ENCODE assay signal across 8 mouse cellular contexts in genomic region chr13:69118743-69119142, GRCm38 (mm10).
DNase-seq lines count a peak whose midpoint lies in the region; ATAC-seq and TF ChIP-seq lines count a peak whose summit lies in the region.
"Not testable (repeated sequence)": the region's sequence is repeated elsewhere in the genome, so short reads cannot be mapped to it uniquely, and the experiment has no call there.

No protein-coding gene starts in this region.

- not testable (repeated sequence) for H3K4me1 ChIP-seq in embryonic facial prominence, embryonic 11.5 days (ENCODE audit: control insufficient read depth, insufficient read depth, low read length); embryonic facial prominence, embryonic 15.5 days; forebrain, embryonic 13.5 days; hindbrain, embryonic 11.5 days (replicated peaks; ENCODE audit: control insufficient read depth, insufficient read depth, low read length); kidney, embryonic 16.5 days (ENCODE audit: insufficient read depth, low read length); limb, embryonic 14.5 days (ENCODE audit: control insufficient read depth, insufficient read depth, low read length); midbrain, embryonic 15.5 days; midbrain, postnatal 0 days (ENCODE audit: insufficient read depth, low read length)

- not testable (repeated sequence) for H3K27me3 ChIP-seq in embryonic facial prominence, embryonic 11.5 days (ENCODE audit: control insufficient read depth, insufficient read depth, low read length); embryonic facial prominence, embryonic 15.5 days; forebrain, embryonic 13.5 days; hindbrain, embryonic 11.5 days (ENCODE audit: control insufficient read depth, insufficient read depth, low read length); kidney, embryonic 16.5 days (ENCODE audit: insufficient read depth, low read length); limb, embryonic 14.5 days (ENCODE audit: control insufficient read depth, insufficient read depth, low read length); midbrain, embryonic 15.5 days (replicated peaks); midbrain, postnatal 0 days (ENCODE audit: insufficient read depth, low read length)

- ATAC-seq in embryonic facial prominence, embryonic 11.5 days (replicated peaks; ENCODE audit: insufficient number of reproducible peaks, low FRiP score, low TSS enrichment, low read depth) = 0 out of 2 replicates have a peak, but pooled peaks have one; percentile 23
- ATAC-seq in embryonic facial prominence, embryonic 15.5 days (ENCODE audit: insufficient number of reproducible peaks, low FRiP score, low TSS enrichment, low read depth) = peak; percentile 72; the same call in 1 of the 2 replicates
- 0 out of 2 replicates have a peak, but pooled peaks have one; percentile 45 for ATAC-seq in forebrain, embryonic 13.5 days
- 0 out of 2 replicates have a peak, but pooled peaks have one; percentile 22 for ATAC-seq in hindbrain, embryonic 11.5 days (ENCODE audit: low FRiP score)
- peak; percentile 49; the same call in 1 of the 2 replicates for ATAC-seq in kidney, embryonic 16.5 days (ENCODE audit: low FRiP score, low TSS enrichment)
- ATAC-seq in limb, embryonic 14.5 days (ENCODE audit: low FRiP score, low read depth) = peak; percentile 37; the same call in 1 of the 2 replicates
- peak; percentile 52; the same call in 1 of the 2 replicates for ATAC-seq in midbrain, embryonic 15.5 days (replicated peaks)
- peak; percentile 58 for ATAC-seq in midbrain, postnatal 0 days (ENCODE audit: low FRiP score)

- H3K27ac ChIP-seq in embryonic facial prominence, embryonic 11.5 days (replicated peaks; ENCODE audit: low read depth, low read length); embryonic facial prominence, embryonic 15.5 days (replicated peaks); forebrain, embryonic 13.5 days; hindbrain, embryonic 11.5 days (ENCODE audit: low read depth, low read length); kidney, embryonic 16.5 days (ENCODE audit: low read length); limb, embryonic 14.5 days (replicated peaks; ENCODE audit: low read depth, low read length); midbrain, embryonic 15.5 days; midbrain, postnatal 0 days (ENCODE audit: low read depth, low read length): not testable (repeated sequence)

- WGBS in embryonic facial prominence, embryonic 11.5 days = 93% methylated on average over 8 of the region's 8 CpGs
- WGBS in embryonic facial prominence, embryonic 15.5 days = 94% methylated on average over 8 of the region's 8 CpGs
- 96% methylated on average over 8 of the region's 8 CpGs for WGBS in forebrain, embryonic 13.5 days
- 93% methylated on average over 8 of the region's 8 CpGs for WGBS in hindbrain, embryonic 11.5 days
- 96% methylated on average over 8 of the region's 8 CpGs for WGBS in kidney, embryonic 16.5 days
- WGBS in limb, embryonic 14.5 days = 95% methylated on average over 8 of the region's 8 CpGs
- 94% methylated on average over 8 of the region's 8 CpGs for WGBS in midbrain, embryonic 15.5 days
- WGBS in midbrain, postnatal 0 days = 95% methylated on average over 8 of the region's 8 CpGs

- not testable (repeated sequence) for H3K9ac ChIP-seq in embryonic facial prominence, embryonic 11.5 days (replicated peaks; ENCODE audit: low read length); embryonic facial prominence, embryonic 15.5 days; forebrain, embryonic 13.5 days; hindbrain, embryonic 11.5 days (ENCODE audit: low read depth, low read length); kidney, embryonic 16.5 days (replicated peaks; ENCODE audit: low read length); limb, embryonic 14.5 days (ENCODE audit: low read depth, low read length, severe bottlenecking); midbrain, embryonic 15.5 days; midbrain, postnatal 0 days (replicated peaks; ENCODE audit: low read length, poor library complexity, severe bottlenecking)

- not testable (repeated sequence) for H3K36me3 ChIP-seq in embryonic facial prominence, embryonic 11.5 days (replicated peaks; ENCODE audit: control insufficient read depth, insufficient read depth, low read depth, low read length); embryonic facial prominence, embryonic 15.5 days; forebrain, embryonic 13.5 days (ENCODE audit: poor library complexity, severe bottlenecking); hindbrain, embryonic 11.5 days (ENCODE audit: control insufficient read depth, insufficient read depth, low read length); kidney, embryonic 16.5 days (ENCODE audit: insufficient read depth, low read length); limb, embryonic 14.5 days (ENCODE audit: control insufficient read depth, insufficient read depth, low read length); midbrain, embryonic 15.5 days (replicated peaks); midbrain, postnatal 0 days (ENCODE audit: insufficient read depth, low read length)

- H3K9me3 ChIP-seq in embryonic facial prominence, embryonic 11.5 days (replicated peaks; ENCODE audit: control insufficient read depth, low read length); embryonic facial prominence, embryonic 15.5 days (replicated peaks); forebrain, embryonic 13.5 days (replicated peaks); hindbrain, embryonic 11.5 days (ENCODE audit: control insufficient read depth, low read length); kidney, embryonic 16.5 days (ENCODE audit: low read length); limb, embryonic 14.5 days (ENCODE audit: control insufficient read depth, low read length); midbrain, embryonic 15.5 days; midbrain, postnatal 0 days (ENCODE audit: low read length): not testable (repeated sequence)

- TF ChIP-seq CTCF in midbrain, postnatal 0 days (IDR thresholded peaks at IDR 0.05) = not testable (repeated sequence)

- H3K4me2 ChIP-seq in embryonic facial prominence, embryonic 11.5 days (ENCODE audit: low read depth, low read length); embryonic facial prominence, embryonic 15.5 days (replicated peaks); forebrain, embryonic 13.5 days; hindbrain, embryonic 11.5 days (replicated peaks; ENCODE audit: low read depth, low read length); kidney, embryonic 16.5 days (replicated peaks; ENCODE audit: low read depth, low read length); limb, embryonic 14.5 days (replicated peaks; ENCODE audit: low read depth, low read length, severe bottlenecking); midbrain, embryonic 15.5 days; midbrain, postnatal 0 days (ENCODE audit: low read depth, low read length, poor library complexity, severe bottlenecking): not testable (repeated sequence)

- DNase-seq in embryonic facial prominence, embryonic 11.5 days (ENCODE audit: low spot score); hindbrain, embryonic 11.5 days (ENCODE audit: low spot score); limb, embryonic 14.5 days (ENCODE audit: low spot score); midbrain, postnatal 0 days (ENCODE audit: low spot score): not testable (repeated sequence)

- H3K4me3 ChIP-seq in embryonic facial prominence, embryonic 11.5 days (ENCODE audit: low read depth, low read length); embryonic facial prominence, embryonic 15.5 days (replicated peaks); forebrain, embryonic 13.5 days; hindbrain, embryonic 11.5 days (ENCODE audit: low read depth, low read length); kidney, embryonic 16.5 days (ENCODE audit: low read length); limb, embryonic 14.5 days (replicated peaks; ENCODE audit: low read length); midbrain, embryonic 15.5 days; midbrain, postnatal 0 days (ENCODE audit: low read depth, low read length): not testable (repeated sequence)

- TF ChIP-seq POLR2A in limb, embryonic 14.5 days (IDR thresholded peaks at IDR 0.05; ENCODE audit: borderline replicate concordance, extremely low read depth, insufficient read depth, insufficient read length) = not testable (repeated sequence)

Comparison
In these comparisons a context has a peak if more than half of its experiments do, and no peak if none do; other contexts are left out.
1. ATAC-seq: peak in every context shown above with its lines; median percentile 72 in embryonic facial prominence, embryonic 15.5 days; 58 in midbrain, postnatal 0 days; 52 in midbrain, embryonic 15.5 days; 49 in kidney, embryonic 16.5 days; 45 in forebrain, embryonic 13.5 days; 37 in limb, embryonic 14.5 days; 23 in embryonic facial prominence, embryonic 11.5 days; 22 in hindbrain, embryonic 11.5 days.